Comparison of ENCODE assay signal across 17 mouse cellular contexts in the genomic region with DNA sequence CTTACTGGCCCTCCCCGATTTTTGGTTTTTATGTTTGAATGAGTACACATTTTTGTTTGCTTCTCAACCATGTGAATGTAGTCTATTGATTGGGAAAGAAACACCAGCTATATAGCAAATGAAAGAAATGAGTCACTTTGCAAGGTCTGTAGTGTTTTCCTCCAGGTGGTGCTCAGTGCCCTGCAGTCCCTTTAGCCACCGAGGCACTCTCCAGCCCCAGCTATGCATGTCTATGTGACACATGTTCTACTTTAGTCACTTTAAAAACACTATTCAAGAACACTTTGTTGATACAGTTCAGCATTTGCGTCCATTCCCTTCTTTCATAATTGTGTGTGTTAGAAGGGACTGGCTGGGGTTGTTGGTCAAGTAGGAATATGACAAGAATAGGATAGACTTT. TPM values are rescaled to one million over a fixed set of nuclear protein-coding genes. Genes with fewer than 3 reads are reported as not detected.
"Had no signal": no experiment of that assay in that cellular context is flagged by ENCODE, and none has a peak within 500 bp of the region (broad histone marks: within the 10 kb centered on the region; RNA-seq: fewer than 3 reads in every experiment).

No protein-coding gene starts in this region.

- H3K9ac ChIP-seq: liver, embryonic 12.5 days; liver, embryonic 14.5 days; lung, embryonic 14.5 days; midbrain, embryonic 13.5 days; midbrain, embryonic 15.5 days; neural tube, embryonic 12.5 days; stomach, embryonic 15.5 days had no signal

- H3K4me2 ChIP-seq: liver, embryonic 12.5 days; lung, embryonic 14.5 days; midbrain, embryonic 11.5 days; midbrain, embryonic 13.5 days; midbrain, embryonic 15.5 days; neural tube, embryonic 12.5 days; stomach, embryonic 15.5 days had no signal

- ATAC-seq: liver, embryonic 12.5 days; midbrain, embryonic 13.5 days; midbrain, embryonic 15.5 days had no signal

- H3K9me3 ChIP-seq: liver, embryonic 12.5 days; megakaryocyte, embryonic 14.5 days; midbrain, embryonic 13.5 days; midbrain, embryonic 15.5 days; neural tube, embryonic 12.5 days; stomach, embryonic 15.5 days had no signal

- H3K4me3 ChIP-seq: liver, embryonic 12.5 days; megakaryocyte, embryonic 14.5 days; midbrain, embryonic 13.5 days; midbrain, embryonic 15.5 days; neural tube, embryonic 12.5 days; stomach, embryonic 15.5 days had no signal

- H3K27me3 ChIP-seq: liver, embryonic 12.5 days; megakaryocyte, embryonic 14.5 days; midbrain, embryonic 13.5 days; midbrain, embryonic 15.5 days; neural tube, embryonic 12.5 days; stomach, embryonic 15.5 days had no signal

- DNase-seq: lung, embryonic 14.5 days; right cerebral cortex, postnatal 14 days; thymus, adult 2 months; thymus, postnatal 25 days; thymus, postnatal 4 days had no signal

- H3K27ac ChIP-seq: liver, embryonic 12.5 days; liver, embryonic 14.5 days; macrophage; midbrain, embryonic 13.5 days; midbrain, embryonic 15.5 days; neural tube, embryonic 12.5 days; stomach, embryonic 15.5 days; stomach, postnatal 0 days had no signal

RNA-seq across cellular contexts. Expression of a gene that starts 59.8 kb away (rescaled TPM):
- polyA plus RNA-seq: macrophage; spleen, adult 2 months; testis, adult 2 months had no signal
